Mouse (Mus musculus) liver, embryonic 11.5 days (tissue): ENCODE data around the gene Clstn2. TPM values are rescaled to one million over a fixed set of nuclear protein-coding genes. Genes with fewer than 3 reads are reported as not detected.

ENCODE experiments used
- ATAC-seq: fragments of 200-750 bp; cut with Nextera tagmentation; replicated peaks from 2 replicates; pipeline ENCODE4 v1.8.0; 2017; ENCODE audit warnings: moderate number of reproducible peaks, mild to moderate bottlenecking, moderate TSS enrichment, moderate library complexity; ENCODE audit not compliant: low FRiP score
- DNase-seq: peaks from one replicate; pipeline ENCODE4 v3.0.0-alpha.2; 2017; ENCODE audit warnings: low spot score
- H3K27ac ChIP-seq: fragments of 300-500 bp; sonication (generic); 2 replicates; pipeline ENCODE4 v1.5.1; 2014; ENCODE audit warnings: mild to moderate bottlenecking, low read depth, low read length, control low read depth
- H3K27me3 ChIP-seq: fragments of 300-500 bp; sonication (generic); replicated peaks from 2 replicates; pipeline ENCODE4 v1.6.1; 2014; ENCODE audit warnings: low read length, mixed read lengths; ENCODE audit not compliant: control insufficient read depth, insufficient read depth
- H3K36me3 ChIP-seq: fragments of 300-500 bp; sonication (generic); 2 replicates; pipeline ENCODE4 v1.6.1; 2014; ENCODE audit warnings: mild to moderate bottlenecking, low read length, moderate library complexity, mixed read lengths; ENCODE audit not compliant: control insufficient read depth, insufficient read depth
- H3K4me1 ChIP-seq: fragments of 300-500 bp; sonication (generic); replicated peaks from 2 replicates; pipeline ENCODE4 v1.6.1; 2014; ENCODE audit warnings: low read length, mixed read lengths; ENCODE audit not compliant: control insufficient read depth, insufficient read depth
- H3K4me2 ChIP-seq: fragments of 300-500 bp; sonication (generic); 2 replicates; pipeline ENCODE4 v1.6.1; 2014; ENCODE audit warnings: mild to moderate bottlenecking, control low read depth, moderate library complexity
- H3K4me3 ChIP-seq: fragments of 300-500 bp; sonication (generic); 2 replicates; pipeline ENCODE4 v1.5.1; 2014; ENCODE audit warnings: low read depth, low read length, control low read depth
- H3K9ac ChIP-seq: fragments of 300-500 bp; sonication (generic); 2 replicates; pipeline ENCODE4 v1.6.1; 2014; ENCODE audit warnings: low read depth, low read length, control low read depth
- H3K9me3 ChIP-seq: fragments of 300-500 bp; sonication (generic); 2 replicates; pipeline ENCODE4 v1.6.1; 2016; ENCODE audit warnings: low read length, inconsistent platforms, mixed read lengths; ENCODE audit not compliant: control insufficient read depth
- WGBS: fragments of 180-500 bp; shearing (Covaris S2); extraction: QIAGEN DNeasy Blood & Tissue Kit; methylation state at CpG from one replicate; pipeline ENCODE4 v1.1.7; 2014; 5-methylcytosine and 5-hydroxymethylcytosine counted together
- polyA plus RNA-seq: library from polyadenylated mRNA; unstranded; fragments of >200 nt; fragmentation: Nextera tagmentation; extraction: Ambion mirVana; gene quantifications from 2 replicates; pipeline ENCODE4 v1.2.1, GENCODE M21; 2014

Clstn2 gene
- polyA plus RNA-seq, 1 experiment from 2014 or later: 1.2 TPM

DNA sequence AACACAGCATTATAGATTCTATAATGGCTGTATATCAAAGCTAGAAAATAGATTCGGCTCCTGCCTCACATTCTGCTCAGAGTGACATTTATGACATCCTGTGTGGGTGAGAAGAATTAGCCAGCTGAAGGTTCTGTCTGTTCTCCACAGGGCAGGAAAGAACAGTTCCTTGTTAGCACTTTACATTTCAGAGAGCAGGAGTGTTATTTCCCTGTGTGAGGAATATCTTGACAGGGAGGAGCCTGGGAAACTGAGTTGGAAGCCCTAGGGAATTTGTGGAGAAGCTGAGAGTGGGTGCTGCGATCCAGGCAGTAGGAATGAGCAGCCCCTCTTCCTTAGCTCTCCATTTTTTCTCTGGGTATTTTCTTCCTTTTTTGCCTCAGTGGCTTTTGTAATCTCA is 286.4 kb downstream of the Clstn2 start:
- no peak overlapping the region for H3K4me3 ChIP-seq
- no peaks in the 10 kb centered on the region for H3K27me3 ChIP-seq
- no peaks in the 10 kb centered on the region for H3K9me3 ChIP-seq
- no peaks in the 10 kb centered on the region for H3K4me1 ChIP-seq
- no peak for ATAC-seq
- no peak for DNase-seq
- H3K9ac ChIP-seq: no peak overlapping the region
- no peak overlapping the region for H3K27ac ChIP-seq
- no peak overlapping the region for H3K4me2 ChIP-seq
- 65% methylated on average over 2 of the region's 2 CpGs for WGBS
- no peaks in the 10 kb centered on the region for H3K36me3 ChIP-seq

DNA sequence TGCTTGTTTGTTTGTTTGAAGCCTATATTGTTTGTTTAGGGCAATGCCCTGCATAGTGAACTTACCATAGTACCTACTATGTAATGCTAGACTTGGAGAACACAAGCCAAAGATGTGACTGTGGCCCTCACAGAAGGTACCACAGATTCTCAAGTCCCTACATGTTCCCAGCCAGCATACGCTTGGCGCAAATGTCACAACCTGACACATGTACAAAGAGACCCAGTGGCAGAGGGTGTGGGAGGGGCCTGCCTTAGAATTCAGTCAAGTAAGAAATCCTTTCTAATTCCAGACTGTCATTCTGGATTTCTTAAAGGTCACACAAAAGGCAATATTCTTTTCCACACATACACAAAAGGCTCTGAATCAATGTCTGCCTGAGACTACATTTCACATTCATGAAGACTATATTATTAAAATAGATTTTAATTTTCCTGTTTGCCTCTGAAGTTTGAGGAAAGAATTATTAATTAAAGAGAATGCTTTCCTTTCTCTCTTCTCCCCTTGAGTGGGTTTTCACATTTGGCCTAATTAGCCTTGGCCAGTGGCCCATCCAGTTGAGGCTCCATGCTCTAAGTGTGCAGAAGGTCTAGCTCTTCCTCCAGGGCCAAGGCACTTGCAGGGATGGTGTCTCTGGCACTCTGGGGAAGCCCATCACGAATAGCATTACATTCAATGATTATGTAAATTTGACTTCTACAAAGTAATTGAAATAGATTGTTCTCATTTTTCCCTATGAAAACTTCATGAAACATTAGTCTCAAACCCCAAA is 305.1 kb downstream of the Clstn2 start:
- 79% methylated on average over 3 of the region's 3 CpGs for WGBS
- Histone ChIP-seq H3K9ac (no peak overlapping the region), H3K9me3 (no peaks in the 10 kb centered on the region), H3K36me3 (no peaks in the 10 kb centered on the region), H3K27ac (no peak overlapping the region), H3K4me3 (no peak overlapping the region), H3K4me2 (no peak overlapping the region), H3K27me3 (no peaks in the 10 kb centered on the region), H3K4me1 (no peaks in the 10 kb centered on the region)
- ATAC-seq (no peak), DNase-seq (no peak)

DNA sequence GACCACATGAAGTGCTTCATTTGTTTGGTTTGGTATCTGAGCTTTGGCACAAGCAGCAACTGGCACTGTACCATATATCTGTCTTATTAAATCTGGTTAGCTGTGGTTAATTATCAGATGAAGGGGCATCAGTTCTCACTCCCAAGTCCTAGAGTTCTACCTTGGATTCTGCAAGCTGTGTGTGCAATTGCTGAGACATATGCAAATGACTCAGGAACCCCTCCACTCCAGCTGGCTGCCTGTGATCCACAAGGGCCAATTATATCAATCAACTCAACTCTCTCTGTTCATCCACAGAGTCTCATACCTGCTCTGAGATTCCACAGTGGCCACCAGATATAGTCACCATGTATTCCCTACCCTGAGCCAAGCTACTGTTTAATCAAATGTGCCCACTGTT is 315.3 kb downstream of the Clstn2 start:
- DNase-seq (no peak), ATAC-seq (no peak)
- no peaks in the 10 kb centered on the region for H3K4me1 ChIP-seq
- no peak overlapping the region for H3K9ac ChIP-seq
- no peaks in the 10 kb centered on the region for H3K27me3 ChIP-seq
- no peaks in the 10 kb centered on the region for H3K9me3 ChIP-seq
- no peak overlapping the region for H3K4me2 ChIP-seq
- no peak overlapping the region for H3K4me3 ChIP-seq
- H3K27ac ChIP-seq: no peak overlapping the region
- H3K36me3 ChIP-seq: no peaks in the 10 kb centered on the region

DNA sequence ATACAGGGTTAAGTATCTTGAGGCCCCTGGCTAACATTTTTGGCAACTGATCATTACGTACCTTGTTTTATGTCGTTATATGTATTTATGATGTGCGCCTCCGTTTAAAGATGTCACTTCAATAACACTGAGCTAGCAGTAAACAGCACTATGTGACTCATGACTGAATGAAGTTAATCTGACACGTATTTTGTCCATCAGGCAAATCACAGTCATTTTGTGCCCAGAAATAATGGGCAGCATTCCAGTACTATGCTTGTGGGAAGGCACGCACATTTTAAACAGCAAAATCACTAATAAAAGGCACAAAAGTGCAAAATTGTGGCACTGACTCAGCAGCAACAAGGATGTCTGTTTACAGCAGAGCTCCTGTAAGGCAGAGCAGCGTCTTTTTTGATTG is 316.0 kb downstream of the Clstn2 start:
- Histone ChIP-seq H3K4me3 (no peak overlapping the region), H3K27me3 (no peaks in the 10 kb centered on the region), H3K27ac (no peak overlapping the region), H3K9ac (no peak overlapping the region), H3K4me2 (no peak overlapping the region), H3K36me3 (no peaks in the 10 kb centered on the region), H3K4me1 (no peaks in the 10 kb centered on the region), H3K9me3 (no peaks in the 10 kb centered on the region)
- ATAC-seq (no peak), DNase-seq (no peak)
- 87% methylated on average over 7 of the region's 7 CpGs for WGBS

DNA sequence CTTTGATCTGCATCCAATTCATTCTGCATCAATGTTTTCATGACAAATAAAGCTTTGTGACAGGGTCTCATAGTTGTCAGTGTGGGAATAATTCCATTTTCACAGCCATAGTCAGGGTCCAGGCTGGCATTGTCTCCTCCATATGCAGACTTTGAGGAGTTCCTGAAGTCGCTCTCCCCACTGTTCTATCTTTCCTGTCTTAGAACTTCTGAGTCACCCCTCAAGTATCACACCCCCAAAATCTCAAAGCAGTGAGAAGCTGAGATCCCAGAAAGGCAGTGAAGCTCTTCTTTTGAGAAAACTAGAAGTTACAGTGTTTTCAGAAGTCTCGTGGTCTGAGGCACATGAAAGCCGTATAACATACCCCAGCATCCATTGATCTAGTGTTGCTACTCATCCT is 320.1 kb downstream of the Clstn2 start:
- H3K36me3 ChIP-seq: no peaks in the 10 kb centered on the region
- no peak for ATAC-seq
- H3K9ac ChIP-seq: no peak overlapping the region
- no peak overlapping the region for H3K27ac ChIP-seq
- 85% methylated on average over 3 of the region's 3 CpGs for WGBS
- no peak overlapping the region for H3K4me2 ChIP-seq
- no peaks in the 10 kb centered on the region for H3K4me1 ChIP-seq
- no peaks in the 10 kb centered on the region for H3K27me3 ChIP-seq
- no peak for DNase-seq
- no peaks in the 10 kb centered on the region for H3K9me3 ChIP-seq
- H3K4me3 ChIP-seq: no peak overlapping the region

DNA sequence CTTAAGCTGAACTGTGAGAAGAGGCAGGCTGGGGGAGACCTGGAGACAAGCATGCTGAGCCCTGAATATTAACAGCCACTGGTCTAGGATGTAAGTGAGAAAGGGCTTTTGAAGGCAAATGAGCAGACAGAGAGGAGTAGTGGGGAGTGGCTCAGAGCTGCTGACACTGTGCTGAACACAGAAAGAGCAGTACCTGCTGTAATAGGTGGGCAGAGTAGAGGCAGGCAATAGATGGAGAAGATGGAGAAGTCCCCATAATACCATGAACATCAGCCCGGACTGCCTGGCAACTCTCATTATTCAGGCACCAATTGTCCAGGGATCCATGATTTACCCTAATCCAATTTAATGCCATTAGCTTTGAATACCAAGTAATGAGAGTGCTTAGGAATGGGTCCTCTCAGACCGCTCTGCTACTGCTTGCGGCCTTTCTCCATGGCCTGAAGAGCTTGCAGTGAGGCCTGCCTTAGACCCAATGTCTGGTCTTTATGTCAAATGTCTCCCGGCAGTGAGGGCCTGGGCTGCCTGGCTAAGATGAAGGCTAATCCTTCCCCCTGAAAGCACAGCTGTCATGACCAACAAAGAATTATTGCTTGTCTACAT is 329.0 kb downstream of the Clstn2 start:
- H3K36me3 ChIP-seq: no peaks in the 10 kb centered on the region
- 81% methylated on average over 4 of the region's 4 CpGs for WGBS

DNA sequence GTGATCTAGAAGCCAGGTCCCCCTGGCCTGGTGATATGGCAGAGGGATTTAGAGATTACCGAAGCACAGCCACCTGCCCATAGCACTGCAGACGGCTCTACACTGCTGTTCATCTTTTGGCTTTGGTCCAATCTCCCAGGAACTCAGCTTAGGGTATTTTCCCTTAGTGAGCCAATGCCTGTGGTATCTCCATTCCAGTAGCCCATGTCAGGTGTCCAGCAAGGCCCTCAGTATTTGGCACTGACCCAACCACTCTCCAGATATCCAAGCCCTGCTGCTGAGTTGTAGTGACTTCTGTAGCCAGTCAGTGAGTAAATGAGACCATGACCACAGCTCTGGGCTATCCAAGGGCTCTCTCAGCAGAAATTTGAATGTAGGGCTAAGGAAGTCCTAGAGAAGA is 330.0 kb downstream of the Clstn2 start:
- H3K4me2 ChIP-seq: no peak overlapping the region
- no peaks in the 10 kb centered on the region for H3K9me3 ChIP-seq
- DNase-seq: no peak
- ATAC-seq: no peak
- no peaks in the 10 kb centered on the region for H3K4me1 ChIP-seq
- no peaks in the 10 kb centered on the region for H3K27me3 ChIP-seq
- no peak overlapping the region for H3K9ac ChIP-seq
- WGBS: 83% methylated on average over 2 of the region's 2 CpGs
- H3K4me3 ChIP-seq: no peak overlapping the region
- no peak overlapping the region for H3K27ac ChIP-seq
- no peaks in the 10 kb centered on the region for H3K36me3 ChIP-seq

More for the DNA sequence above, 329.0 kb downstream of the Clstn2 start:
- Histone ChIP-seq H3K4me1 (no peaks in the 10 kb centered on the region), H3K4me3 (no peak overlapping the region), H3K4me2 (no peak overlapping the region), H3K27ac (no peak overlapping the region), H3K9ac (no peak overlapping the region), H3K27me3 (no peaks in the 10 kb centered on the region), H3K9me3 (no peaks in the 10 kb centered on the region)
- ATAC-seq: no peak
- DNase-seq: no peak

DNA sequence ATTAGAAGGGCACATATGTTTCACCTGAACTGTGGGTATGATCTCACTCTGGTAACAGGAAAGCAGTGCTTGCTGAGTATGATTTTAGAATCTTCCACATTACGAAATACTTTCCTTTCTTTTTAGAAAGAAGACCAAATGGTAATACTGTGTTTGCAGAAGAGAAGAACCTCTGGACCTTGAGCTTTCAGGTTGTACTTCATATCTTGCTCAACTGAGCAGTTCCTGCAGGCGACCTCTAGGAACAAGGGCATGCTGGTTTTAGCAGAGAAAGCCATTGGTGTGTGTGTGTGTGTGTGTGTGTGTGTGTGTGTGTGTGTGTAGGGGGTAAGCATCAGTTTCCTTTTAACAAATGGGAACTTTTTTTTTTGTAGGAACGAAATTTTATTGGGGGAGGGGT is 333.0 kb downstream of the Clstn2 start:
- Histone ChIP-seq H3K9me3 (no peaks in the 10 kb centered on the region), H3K4me1 (no peaks in the 10 kb centered on the region), H3K9ac (no peak overlapping the region), H3K4me3 (no peak overlapping the region), H3K27me3 (no peaks in the 10 kb centered on the region), H3K4me2 (no peak overlapping the region), H3K36me3 (no peaks in the 10 kb centered on the region), H3K27ac (no peak overlapping the region)
- ATAC-seq (no peak), DNase-seq (no peak)
- 60% methylated on average over 3 of the region's 3 CpGs for WGBS

DNA sequence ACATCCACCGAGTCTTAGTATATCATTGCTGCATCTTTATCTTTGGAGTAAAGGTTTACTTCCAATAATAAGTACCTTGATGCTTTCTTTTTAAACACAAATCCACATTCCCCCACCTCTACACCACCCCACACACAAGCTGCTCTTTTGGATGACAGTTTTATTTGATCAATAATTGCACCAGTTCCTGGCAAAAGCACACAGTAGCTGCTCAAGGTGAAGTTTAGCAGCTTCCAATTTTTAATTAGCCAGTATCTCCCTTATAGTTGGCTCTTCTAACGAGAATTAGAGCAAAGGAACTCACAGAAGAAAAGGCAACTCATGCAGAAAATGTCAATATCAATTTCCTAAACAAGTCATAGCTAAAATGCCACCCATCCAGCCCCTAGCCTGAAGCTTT is 334.0 kb downstream of the Clstn2 start:
- no peak overlapping the region for H3K27ac ChIP-seq
- H3K27me3 ChIP-seq: no peaks in the 10 kb centered on the region
- H3K4me2 ChIP-seq: no peak overlapping the region
- H3K4me3 ChIP-seq: no peak overlapping the region
- ATAC-seq (no peak), DNase-seq (no peak)
- H3K36me3 ChIP-seq: no peaks in the 10 kb centered on the region
- H3K9ac ChIP-seq: no peak overlapping the region
- 76% methylated on average over 2 of the region's 2 CpGs for WGBS
- no peaks in the 10 kb centered on the region for H3K9me3 ChIP-seq
- no peaks in the 10 kb centered on the region for H3K4me1 ChIP-seq
